Mouse (Mus musculus): ENCODE measurements around the gene Txndc12.

DNA sequence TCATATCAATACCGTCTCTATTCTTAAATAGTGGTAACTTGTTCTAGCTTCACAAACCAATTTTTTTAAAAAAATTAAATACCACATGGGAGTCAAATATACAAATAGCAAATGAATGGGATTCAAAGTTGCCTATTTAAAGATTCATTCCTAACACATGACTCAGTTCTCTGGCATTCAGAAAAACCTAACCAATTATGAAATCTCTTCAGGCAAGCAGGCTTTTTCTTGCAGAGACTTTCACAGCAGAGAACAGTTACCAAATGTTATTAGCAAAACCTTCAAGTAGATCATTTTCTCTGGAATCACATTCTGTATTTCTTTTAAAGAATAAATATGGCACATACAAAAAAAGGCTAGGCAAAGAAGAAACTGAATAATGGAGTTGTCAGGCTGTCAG, 3.7 kb upstream of the Txndc12 start:
- TF ChIP-seq EP300 (IDR thresholded peaks at IDR 0.05; ENCODE audit: insufficient read depth, low read depth, low read length) (no peak), POLR2A (IDR thresholded peaks at IDR 0.05; ENCODE audit: insufficient read depth, low read length) (no peak)

Data from ES-Bruce4 (cell line).